In genomic region chr6:56425846-56426245, GRCm38 (mm10) we compare ENCODE assay signal across 16 mouse cellular contexts.
DNase-seq lines count a peak whose midpoint lies in the region.
"Had no signal": no experiment of that assay in that cellular context is flagged by ENCODE, and none has a peak within 500 bp of the region (broad histone marks: within the 10 kb centered on the region; RNA-seq: fewer than 3 reads in every experiment).

No protein-coding gene starts in this region.

- no peaks in the 10 kb centered on the region for H3K4me1 ChIP-seq in limb, embryonic 10.5 days
- H3K4me1 ChIP-seq: embryonic facial prominence, embryonic 12.5 days; forebrain, embryonic 12.5 days; heart, embryonic 12.5 days; hindbrain, embryonic 15.5 days had no signal

- no peak overlapping the region for H3K4me3 ChIP-seq in limb, embryonic 10.5 days
- H3K4me3 ChIP-seq: embryonic facial prominence, embryonic 12.5 days; forebrain, embryonic 12.5 days; heart, adult 2 months; heart, embryonic 12.5 days; hindbrain, embryonic 15.5 days had no signal

- H3K36me3 ChIP-seq in limb, embryonic 10.5 days, result no peaks in the 10 kb centered on the region
- H3K36me3 ChIP-seq: embryonic facial prominence, embryonic 12.5 days; forebrain, embryonic 12.5 days; heart, embryonic 12.5 days; hindbrain, embryonic 15.5 days had no signal

- no peaks in the 10 kb centered on the region for H3K27me3 ChIP-seq in limb, embryonic 10.5 days (ENCODE audit: low read depth, poor library complexity, severe bottlenecking)
- H3K27me3 ChIP-seq: embryonic facial prominence, embryonic 12.5 days; forebrain, embryonic 12.5 days; heart, embryonic 12.5 days; hindbrain, embryonic 15.5 days had no signal

- 87% methylated on average over 5 of the region's 5 CpGs for WGBS in limb, embryonic 10.5 days

- peak; percentile 94 for DNase-seq in brain, adult 2 months (ENCODE audit: low read depth, low spot score)
- DNase-seq in cerebellum, adult 18-20 months, result peak; percentile 63 to 70
- peak; percentile 84 for DNase-seq in cerebellum, adult 9-11 months
- DNase-seq in cerebellum, postnatal 36 days, result peak; percentile 51 to 73
- no peak for DNase-seq in urinary bladder, postnatal 14 days (ENCODE audit: low spot score)
- no peak for DNase-seq in adrenal gland, adult 18-20 months (ENCODE audit: low spot score in 2 of 2)
- no peak for DNase-seq in limb, embryonic 10.5 days (ENCODE audit: low spot score)
- DNase-seq: adrenal gland, postnatal 14 days; gastrocnemius, postnatal 14 days; heart, adult 2 months; heart, postnatal 36 days; kidney, adult 2 months had no signal

- H3K9me3 ChIP-seq in limb, embryonic 10.5 days (replicated peaks), result no peaks in the 10 kb centered on the region
- H3K9me3 ChIP-seq: embryonic facial prominence, embryonic 12.5 days; forebrain, embryonic 12.5 days; heart, embryonic 12.5 days; hindbrain, embryonic 15.5 days had no signal

- no peak overlapping the region for H3K27ac ChIP-seq in limb, embryonic 10.5 days
- H3K27ac ChIP-seq: embryonic facial prominence, embryonic 12.5 days; forebrain, embryonic 12.5 days; heart, adult 2 months; hindbrain, embryonic 15.5 days had no signal

Comparison
In these comparisons a context has a peak if more than half of its experiments do, and no peak if none do; other contexts are left out.
1. DNase-seq: peak in brain, adult 2 months (single experiment), cerebellum, adult 18-20 months (2 of 2), cerebellum, adult 9-11 months (single experiment) and cerebellum, postnatal 36 days (2 of 2); none in urinary bladder, postnatal 14 days (single experiment), adrenal gland, adult 18-20 months (0 of 2) and limb, embryonic 10.5 days (single experiment).